Mouse (Mus musculus) forebrain, embryonic 11.5 days (tissue): ENCODE data around the gene Cacna1b. TPM values are rescaled to one million over a fixed set of nuclear protein-coding genes. Genes with fewer than 3 reads are reported as not detected.

Experiments
- ATAC-seq: fragments of 200-750 bp; cut with Nextera tagmentation; replicated peaks from 2 replicates; pipeline ENCODE4 v1.8.0; 2017; ENCODE audit warnings: moderate TSS enrichment; ENCODE audit not compliant: low FRiP score
- DNase-seq: peaks from one replicate; pipeline ENCODE4 v3.0.0-alpha.2; 2017; ENCODE audit warnings: low spot score
- H3K27ac ChIP-seq: fragments of 300-500 bp; sonication (generic); 2 replicates; pipeline ENCODE4 v1.5.1; 2014; ENCODE audit warnings: low read depth, low read length
- H3K27me3 ChIP-seq: fragments of 300-500 bp; sonication (generic); 2 replicates; pipeline ENCODE4 v1.6.1; 2014; ENCODE audit warnings: mild to moderate bottlenecking, low read length, mixed read lengths; ENCODE audit not compliant: control insufficient read depth, insufficient read depth
- H3K36me3 ChIP-seq: fragments of 300-500 bp; sonication (generic); 2 replicates; pipeline ENCODE4 v1.6.1; 2014; ENCODE audit warnings: mild to moderate bottlenecking, low read length, moderate library complexity, mixed read lengths; ENCODE audit not compliant: control insufficient read depth, insufficient read depth
- H3K4me1 ChIP-seq: fragments of 300-500 bp; sonication (generic); replicated peaks from 2 replicates; pipeline ENCODE4 v1.6.1; 2014; ENCODE audit warnings: low read length, mixed read lengths; ENCODE audit not compliant: control insufficient read depth, insufficient read depth
- H3K4me2 ChIP-seq: fragments of 300-500 bp; sonication (generic); 2 replicates; pipeline ENCODE4 v1.6.1; 2014; ENCODE audit warnings: low read depth, mild to moderate bottlenecking, low read length, moderate library complexity, mixed read lengths; ENCODE audit not compliant: severe bottlenecking
- H3K4me3 ChIP-seq: fragments of 300-500 bp; sonication (generic); 2 replicates; pipeline ENCODE4 v1.5.1; 2014; ENCODE audit warnings: low read depth, low read length
- H3K9ac ChIP-seq: fragments of 300-500 bp; sonication (generic); 2 replicates; pipeline ENCODE4 v1.6.1; 2014; ENCODE audit warnings: low read length
- H3K9me3 ChIP-seq: fragments of 300-500 bp; sonication (generic); 2 replicates; pipeline ENCODE4 v1.6.1; 2016; ENCODE audit warnings: low read length, mixed read lengths; ENCODE audit not compliant: control insufficient read depth
- WGBS: fragments of 180-500 bp; shearing (Covaris S2); extraction: QIAGEN DNeasy Blood & Tissue Kit; methylation state at CpG from one replicate; pipeline ENCODE4 v1.1.7; 2014; 5-methylcytosine and 5-hydroxymethylcytosine counted together
- polyA plus RNA-seq: library from polyadenylated mRNA; unstranded; fragments of >200 nt; fragmentation: Nextera tagmentation; extraction: Ambion mirVana; gene quantifications from 2 replicates; pipeline ENCODE4 v1.2.1, GENCODE M21; 2014

Gene Cacna1b
- polyA plus RNA-seq, 1 experiment from 2014 or later: 1.8 TPM

- Histone ChIP-seq H3K4me2 (no peak overlapping the region), H3K36me3 (no peaks in the 10 kb centered on the region), H3K9ac (no peak overlapping the region), H3K27me3 (no peaks in the 10 kb centered on the region), H3K4me1 (0 out of 2 replicates have a peak, but pooled peaks cover 3% of the 10 kb centered on the region), H3K4me3 (no peak overlapping the region), H3K27ac (no peak overlapping the region), H3K9me3 (no peaks in the 10 kb centered on the region)
- ATAC-seq (no peak), DNase-seq (peak; percentile 23)
- 89% methylated on average over 6 of the region's 6 CpGs for WGBS
Measured at GRCm38 (mm10) chr2:24659150-24659775, 103.7 kb downstream of the Cacna1b start.

DNA sequence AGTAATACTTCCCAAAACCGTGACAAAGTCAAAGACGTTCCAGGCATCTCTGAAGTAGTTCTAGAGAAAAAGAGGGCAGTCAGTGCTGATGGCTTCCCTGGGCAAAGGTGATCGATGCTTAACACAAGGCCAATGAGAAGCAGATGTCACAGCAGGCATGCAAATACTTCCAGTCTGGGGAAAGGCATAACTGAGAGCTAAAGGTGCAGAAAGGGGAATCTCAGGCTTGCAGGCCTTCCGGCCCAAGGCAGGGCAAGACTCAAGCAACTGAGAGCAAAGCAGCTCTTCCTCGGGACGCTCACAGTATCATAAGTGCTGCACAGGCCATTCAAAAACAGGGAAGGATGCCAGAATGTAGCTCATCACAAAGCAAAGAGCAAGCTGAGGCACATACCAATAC, 114.4 kb downstream of the Cacna1b start:
- H3K9me3 ChIP-seq: no peaks in the 10 kb centered on the region
- no peaks in the 10 kb centered on the region for H3K4me1 ChIP-seq
- no peak for DNase-seq

GRCm38 (mm10) chr2:24646452-24647146, 116.4 kb downstream of the Cacna1b start:
- Histone ChIP-seq H3K36me3 (no peaks in the 10 kb centered on the region), H3K27me3 (no peaks in the 10 kb centered on the region), H3K4me1 (no peaks in the 10 kb centered on the region), H3K9ac (no peak overlapping the region), H3K4me3 (no peak overlapping the region), H3K4me2 (no peak overlapping the region), H3K27ac (no peak overlapping the region), H3K9me3 (no peaks in the 10 kb centered on the region)
- WGBS: 93% methylated on average over 5 of the region's 5 CpGs
- DNase-seq (no peak), ATAC-seq (no peak)

More for the DNA sequence above, 114.4 kb downstream of the Cacna1b start:
- H3K27me3 ChIP-seq: no peaks in the 10 kb centered on the region
- H3K27ac ChIP-seq: no peak overlapping the region
- no peak overlapping the region for H3K4me3 ChIP-seq
- WGBS: 77% methylated on average over 6 of the region's 6 CpGs
- no peak overlapping the region for H3K9ac ChIP-seq
- no peak for ATAC-seq
- no peak overlapping the region for H3K4me2 ChIP-seq
- no peaks in the 10 kb centered on the region for H3K36me3 ChIP-seq

DNA sequence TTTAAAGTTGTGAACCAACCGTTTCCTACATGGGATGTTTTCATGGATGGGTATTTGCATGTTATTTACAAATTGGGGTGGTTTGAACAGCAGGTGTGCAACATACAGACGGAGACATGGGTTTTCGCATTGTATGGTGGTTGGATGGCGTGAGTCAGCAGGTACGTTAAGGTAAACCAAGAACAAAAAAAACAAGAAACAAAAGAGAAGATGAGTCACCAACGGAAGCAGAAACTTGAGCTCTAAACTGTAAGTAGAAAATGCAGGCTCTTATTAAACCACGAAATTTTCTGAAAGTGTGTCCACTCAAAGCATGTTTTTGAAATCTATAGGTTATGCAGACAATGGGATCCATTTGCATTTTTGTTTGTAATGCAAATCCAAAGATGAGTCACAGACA, 120.1 kb downstream of the Cacna1b start:
- no peak overlapping the region for H3K4me2 ChIP-seq
- ATAC-seq (no peak), DNase-seq (no peak)
- no peak overlapping the region for H3K4me3 ChIP-seq
- WGBS: 88% methylated on average over 7 of the region's 7 CpGs
- H3K36me3 ChIP-seq: no peaks in the 10 kb centered on the region
- H3K9ac ChIP-seq: no peak overlapping the region
- no peaks in the 10 kb centered on the region for H3K27me3 ChIP-seq
- no peak overlapping the region for H3K27ac ChIP-seq
- peaks cover 3% of the 10 kb centered on the region; the same call in 1 of the 2 replicates for H3K4me1 ChIP-seq
- no peaks in the 10 kb centered on the region for H3K9me3 ChIP-seq

- H3K9me3 ChIP-seq: no peaks in the 10 kb centered on the region
- 66% methylated on average over 14 of the region's 14 CpGs for WGBS
- H3K27ac ChIP-seq: no peak overlapping the region; the same call in 1 of the 2 replicates
- no peaks in the 10 kb centered on the region for H3K27me3 ChIP-seq
- H3K4me1 ChIP-seq: peaks cover 5% of the 10 kb centered on the region; the same call in 1 of the 2 replicates
- ATAC-seq (peak; percentile 36; the same call in 1 of the 2 replicates), DNase-seq (no peak)
- H3K9ac ChIP-seq: no peak overlapping the region
- H3K4me3 ChIP-seq: no peak overlapping the region
- no peak overlapping the region for H3K4me2 ChIP-seq
- no peaks in the 10 kb centered on the region for H3K36me3 ChIP-seq
Measured at GRCm38 (mm10) chr2:24638102-24638954, 124.6 kb downstream of the Cacna1b start.

- no peaks in the 10 kb centered on the region for H3K9me3 ChIP-seq
- H3K4me1 ChIP-seq: peaks cover 3% of the 10 kb centered on the region; the same call in 1 of the 2 replicates
- no peak overlapping the region for H3K4me3 ChIP-seq
- no peaks in the 10 kb centered on the region for H3K27me3 ChIP-seq
- H3K4me2 ChIP-seq: no peak overlapping the region
- no peaks in the 10 kb centered on the region for H3K36me3 ChIP-seq
- DNase-seq (no peak), ATAC-seq (no peak)
- 94% methylated on average over 6 of the region's 6 CpGs for WGBS
- no peak overlapping the region for H3K27ac ChIP-seq
- H3K9ac ChIP-seq: no peak overlapping the region
Measured at GRCm38 (mm10) chr2:24633645-24634044, 129.3 kb downstream of the Cacna1b start.

- DNase-seq (no peak), ATAC-seq (no peak)
- no peak overlapping the region for H3K4me2 ChIP-seq
- WGBS: 86% methylated on average over 4 of the region's 4 CpGs
- H3K36me3 ChIP-seq: no peaks in the 10 kb centered on the region
- H3K9me3 ChIP-seq: no peaks in the 10 kb centered on the region
- H3K27me3 ChIP-seq: no peaks in the 10 kb centered on the region
- no peak overlapping the region for H3K9ac ChIP-seq
- H3K4me1 ChIP-seq: no peaks in the 10 kb centered on the region
- H3K27ac ChIP-seq: no peak overlapping the region
- H3K4me3 ChIP-seq: no peak overlapping the region
Measured at GRCm38 (mm10) chr2:24617141-24617540, 145.8 kb downstream of the Cacna1b start.

DNA sequence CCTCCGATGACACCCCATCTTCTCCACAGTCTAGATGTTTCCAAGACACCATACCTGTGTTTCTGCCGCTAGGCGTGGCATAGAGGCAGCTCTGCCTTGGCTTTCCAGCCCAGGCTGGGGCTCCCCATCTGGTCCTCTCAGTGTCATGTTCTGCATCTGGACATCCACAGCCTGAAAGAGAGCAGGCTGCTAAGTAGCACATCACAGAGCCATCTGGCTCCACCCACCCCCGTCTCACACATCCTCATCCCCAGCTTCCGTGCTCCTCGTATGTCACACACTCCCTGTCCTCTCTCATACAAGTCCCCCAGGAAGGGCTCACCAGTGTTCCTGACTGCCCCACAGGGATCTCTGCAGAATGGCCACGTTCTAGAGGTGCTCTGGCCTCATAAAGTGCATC, 153.2 kb downstream of the Cacna1b start:
- H3K36me3 ChIP-seq: no peaks in the 10 kb centered on the region
- H3K9me3 ChIP-seq: no peaks in the 10 kb centered on the region
- ATAC-seq (no peak), DNase-seq (no peak)
- no peak overlapping the region for H3K4me2 ChIP-seq
- no peak overlapping the region for H3K4me3 ChIP-seq
- H3K27me3 ChIP-seq: no peaks in the 10 kb centered on the region
- no peak overlapping the region for H3K9ac ChIP-seq
- no peak overlapping the region for H3K27ac ChIP-seq
- H3K4me1 ChIP-seq: 0 out of 2 replicates have a peak, but pooled peaks cover 5% of the 10 kb centered on the region
- WGBS: 80% methylated on average over 7 of the region's 7 CpGs
